Mouse (Mus musculus) kidney, embryonic 14.5 days (tissue): Measurements from ENCODE around the gene Tmem38b. TPM values are rescaled to one million over a fixed set of nuclear protein-coding genes. Genes with fewer than 3 reads are reported as not detected.
A peak's percentile ranks its signal among the peaks of the same experiment; 100 is the strongest.

ENCODE experiments used
- ATAC-seq: fragments of 200-750 bp; cut with Nextera tagmentation; 2 replicates; pipeline ENCODE4 v1.8.0; 2017; ENCODE audit warnings: moderate number of reproducible peaks, mild to moderate bottlenecking, moderate TSS enrichment, moderate library complexity; ENCODE audit not compliant: low FRiP score, low TSS enrichment
- H3K27ac ChIP-seq: fragments of 300-500 bp; sonication (generic); 2 replicates; pipeline ENCODE4 v1.5.1; 2014; ENCODE audit warnings: low read depth, mild to moderate bottlenecking, low read length, moderate library complexity, mixed read lengths
- H3K27me3 ChIP-seq: fragments of 300-500 bp; sonication (generic); 2 replicates; pipeline ENCODE4 v1.6.1; 2014; ENCODE audit warnings: mild to moderate bottlenecking, low read length; ENCODE audit not compliant: control insufficient read depth, insufficient read depth
- H3K36me3 ChIP-seq: fragments of 300-500 bp; sonication (generic); 2 replicates; pipeline ENCODE4 v1.6.1; 2014; ENCODE audit warnings: low read length, mixed read lengths; ENCODE audit not compliant: control insufficient read depth, insufficient read depth
- H3K4me1 ChIP-seq: fragments of 300-500 bp; sonication (generic); 2 replicates; pipeline ENCODE4 v1.6.1; 2014; ENCODE audit warnings: low read length, mixed read lengths; ENCODE audit not compliant: control insufficient read depth, insufficient read depth
- H3K4me2 ChIP-seq: fragments of 300-500 bp; sonication (generic); replicated peaks from 2 replicates; pipeline ENCODE4 v1.6.1; 2014; ENCODE audit warnings: low read depth, mild to moderate bottlenecking, low read length
- H3K4me3 ChIP-seq: fragments of 300-500 bp; sonication (generic); 2 replicates; pipeline ENCODE4 v1.5.1; 2014; ENCODE audit warnings: mild to moderate bottlenecking, low read length
- H3K9ac ChIP-seq: fragments of 300-500 bp; sonication (generic); 2 replicates; pipeline ENCODE4 v1.6.1; 2014; ENCODE audit warnings: low read depth, mild to moderate bottlenecking, low read length, moderate library complexity
- H3K9me3 ChIP-seq: fragments of 300-500 bp; sonication (generic); 2 replicates; pipeline ENCODE4 v1.6.1; 2016; ENCODE audit warnings: low read length; ENCODE audit not compliant: control insufficient read depth
- WGBS: fragments of 180-500 bp; shearing (Covaris S2); extraction: QIAGEN DNeasy Blood & Tissue Kit; methylation state at CpG from one replicate; pipeline ENCODE4 v1.1.7; 2014; 5-methylcytosine and 5-hydroxymethylcytosine counted together
- polyA plus RNA-seq: library from polyadenylated mRNA; unstranded; fragments of >200 nt; fragmentation: Nextera tagmentation; extraction: Ambion mirVana; gene quantifications from 2 replicates; pipeline ENCODE4 v1.2.1, GENCODE M21; 2014

The Tmem38b gene
- polyA plus RNA-seq: 4.8 and 6.2 TPM in 2 replicates

GRCm38 (mm10) chr4:53825821-53826605 lies at the start of gene Tmem38b:
Gene Tmem38b (plus strand): TSS chr4:53826045.
- peak; percentile 94 for ATAC-seq
- Histone ChIP-seq H3K4me1 (no peaks in the 10 kb centered on the region), H3K36me3 (no peaks in the 10 kb centered on the region), H3K9me3 (no peaks in the 10 kb centered on the region), H3K9ac (peak within 1 kb of the TSS; percentile 72), H3K4me2 (peak within 1 kb of the TSS; percentile 81), H3K27me3 (no peaks in the 10 kb centered on the region), H3K27ac (no peak within 1 kb of the TSS), H3K4me3 (peak within 1 kb of the TSS; percentile 85)
- under 1% methylated on average over 54 of the region's 55 CpGs for WGBS

GRCm38 (mm10) chr4:53781396-53781795 lies 44.4 kb upstream of the Tmem38b start:
- ATAC-seq: no peak
- no peak overlapping the region for H3K4me3 ChIP-seq
- no peaks in the 10 kb centered on the region for H3K4me1 ChIP-seq
- no peak overlapping the region for H3K27ac ChIP-seq
- H3K9me3 ChIP-seq: no peaks in the 10 kb centered on the region
- no peaks in the 10 kb centered on the region for H3K36me3 ChIP-seq
- H3K4me2 ChIP-seq: no peak overlapping the region
- H3K27me3 ChIP-seq: peaks cover 10% of the 10 kb centered on the region
- WGBS: 72% methylated on average over 4 of the region's 4 CpGs
- H3K9ac ChIP-seq: no peak overlapping the region

- Histone ChIP-seq H3K9me3 (no peaks in the 10 kb centered on the region), H3K4me3 (no peak overlapping the region), H3K4me2 (no peak overlapping the region), H3K27ac (no peak overlapping the region), H3K9ac (no peak overlapping the region), H3K36me3 (no peaks in the 10 kb centered on the region), H3K27me3 (0 out of 2 replicates have a peak, but pooled peaks cover 3% of the 10 kb centered on the region), H3K4me1 (no peaks in the 10 kb centered on the region)
- 34% methylated on average over 14 of the region's 14 CpGs for WGBS
- no peak for ATAC-seq
Observed at GRCm38 (mm10) chr4:53782216-53783070, 43.4 kb upstream of the Tmem38b start.

- Histone ChIP-seq H3K4me2 (no peak overlapping the region), H3K36me3 (no peaks in the 10 kb centered on the region), H3K27me3 (no peaks in the 10 kb centered on the region), H3K27ac (no peak overlapping the region), H3K4me3 (no peak overlapping the region), H3K9me3 (no peaks in the 10 kb centered on the region), H3K9ac (no peak overlapping the region), H3K4me1 (no peaks in the 10 kb centered on the region)
- no peak for ATAC-seq
- 78% methylated on average over 15 of the region's 15 CpGs for WGBS
Observed at GRCm38 (mm10) chr4:53785746-53786398, 40.0 kb upstream of the Tmem38b start.

- Histone ChIP-seq H3K27me3 (no peaks in the 10 kb centered on the region), H3K9ac (no peak overlapping the region), H3K4me3 (no peak overlapping the region), H3K27ac (no peak overlapping the region), H3K36me3 (no peaks in the 10 kb centered on the region), H3K4me1 (no peaks in the 10 kb centered on the region), H3K9me3 (no peaks in the 10 kb centered on the region), H3K4me2 (no peak overlapping the region)
- no peak for ATAC-seq
- 78% methylated on average over 5 of the region's 5 CpGs for WGBS
Observed at GRCm38 (mm10) chr4:53786851-53787250, 39.0 kb upstream of the Tmem38b start.

GRCm38 (mm10) chr4:53789346-53789745 lies 36.5 kb upstream of the Tmem38b start:
- H3K27ac ChIP-seq: no peak overlapping the region
- no peak for ATAC-seq
- no peaks in the 10 kb centered on the region for H3K27me3 ChIP-seq
- H3K4me1 ChIP-seq: no peaks in the 10 kb centered on the region
- H3K9me3 ChIP-seq: no peaks in the 10 kb centered on the region
- no peaks in the 10 kb centered on the region for H3K36me3 ChIP-seq
- no peak overlapping the region for H3K4me3 ChIP-seq
- no peak overlapping the region for H3K4me2 ChIP-seq
- WGBS: 20% methylated on average over 4 of the region's 4 CpGs
- H3K9ac ChIP-seq: no peak overlapping the region

GRCm38 (mm10) chr4:53794257-53794966 lies 31.4 kb upstream of the Tmem38b start:
- no peak overlapping the region for H3K9ac ChIP-seq
- H3K27ac ChIP-seq: no peak overlapping the region
- no peaks in the 10 kb centered on the region for H3K27me3 ChIP-seq
- no peaks in the 10 kb centered on the region for H3K36me3 ChIP-seq
- no peak for ATAC-seq
- 89% methylated on average over 5 of the region's 5 CpGs for WGBS
- no peak overlapping the region for H3K4me2 ChIP-seq
- no peaks in the 10 kb centered on the region for H3K4me1 ChIP-seq
- no peaks in the 10 kb centered on the region for H3K9me3 ChIP-seq
- H3K4me3 ChIP-seq: no peak overlapping the region

GRCm38 (mm10) chr4:53795086-53795485 lies 30.8 kb upstream of the Tmem38b start:
- WGBS: 77% methylated on average over 2 of the region's 2 CpGs
- H3K27me3 ChIP-seq: no peaks in the 10 kb centered on the region

More at GRCm38 (mm10) chr4:53795086-53795485, 30.8 kb upstream of the Tmem38b start:
- H3K9me3 ChIP-seq: no peaks in the 10 kb centered on the region
- no peaks in the 10 kb centered on the region for H3K36me3 ChIP-seq
- no peak overlapping the region for H3K9ac ChIP-seq
- no peak overlapping the region for H3K4me3 ChIP-seq
- H3K4me2 ChIP-seq: no peak overlapping the region
- no peaks in the 10 kb centered on the region for H3K4me1 ChIP-seq
- no peak for ATAC-seq
- H3K27ac ChIP-seq: no peak overlapping the region
